Mouse (Mus musculus) ovary, adult 18-20 months (tissue): ENCODE results near the gene Sh3bp5.

Experiments
- DNase-seq: peaks from one replicate; pipeline ENCODE4 v3.0.0; 2022; ENCODE audit warnings: low spot score, mixed read lengths

Gene Sh3bp5

GRCm38 (mm10) chr14:31408666-31409065 lies 27.2 kb downstream of the Sh3bp5 start:
- no peak for DNase-seq

- DNase-seq, result no peak
Measured at GRCm38 (mm10) chr14:31407911-31408604, 27.8 kb downstream of the Sh3bp5 start.

GRCm38 (mm10) chr14:31407208-31407607 lies 28.7 kb downstream of the Sh3bp5 start:
- DNase-seq, result no peak

- DNase-seq, result no peak
Measured at GRCm38 (mm10) chr14:31406154-31406810, 29.6 kb downstream of the Sh3bp5 start.

GRCm38 (mm10) chr14:31405652-31406051 lies 30.2 kb downstream of the Sh3bp5 start:
- no peak for DNase-seq

GRCm38 (mm10) chr14:31404663-31405062 lies 31.2 kb downstream of the Sh3bp5 start:
- DNase-seq, result no peak

GRCm38 (mm10) chr14:31403995-31404394 lies 31.9 kb downstream of the Sh3bp5 start:
- no peak for DNase-seq

GRCm38 (mm10) chr14:31403556-31403955 lies 32.3 kb downstream of the Sh3bp5 start:
- DNase-seq, result no peak

GRCm38 (mm10) chr14:31402693-31403092 lies 33.2 kb downstream of the Sh3bp5 start:
- DNase-seq, result no peak

- no peak for DNase-seq
Measured at GRCm38 (mm10) chr14:31401918-31402427, 33.9 kb downstream of the Sh3bp5 start.

- peak; percentile 45 for DNase-seq
Measured at GRCm38 (mm10) chr14:31400896-31401295, 35.0 kb downstream of the Sh3bp5 start.

- DNase-seq, result no peak
Measured at GRCm38 (mm10) chr14:31400246-31400645, 35.6 kb downstream of the Sh3bp5 start.

- no peak for DNase-seq
Measured at GRCm38 (mm10) chr14:31399271-31399670, 36.6 kb downstream of the Sh3bp5 start.

GRCm38 (mm10) chr14:31398819-31399218 lies 37.1 kb downstream of the Sh3bp5 start:
- no peak for DNase-seq

GRCm38 (mm10) chr14:31397791-31398595 lies 37.9 kb downstream of the Sh3bp5 start:
- DNase-seq, result peak; percentile 72

- DNase-seq, result no peak
Measured at GRCm38 (mm10) chr14:31397353-31397752, 38.5 kb downstream of the Sh3bp5 start.

- DNase-seq, result no peak
Measured at GRCm38 (mm10) chr14:31396428-31396827, 39.5 kb downstream of the Sh3bp5 start.

- DNase-seq, result no peak
Measured at GRCm38 (mm10) chr14:31395629-31396199, 40.2 kb downstream of the Sh3bp5 start.

- DNase-seq, result no peak
Measured at GRCm38 (mm10) chr14:31394822-31395532, 40.9 kb downstream of the Sh3bp5 start.

- peak; percentile 71 for DNase-seq
Measured at GRCm38 (mm10) chr14:31393936-31394630, 41.8 kb downstream of the Sh3bp5 start.

- no peak for DNase-seq
Measured at GRCm38 (mm10) chr14:31393546-31393890, 42.4 kb downstream of the Sh3bp5 start.
